Mouse (Mus musculus): ENCODE data around the gene Sec1. TPM values are rescaled to one million over a fixed set of nuclear protein-coding genes. Genes with fewer than 3 reads are reported as not detected.

Sec1 gene
- polyA plus RNA-seq (2012; rRNA removed) = 0.10 and 0.63 TPM in 2 replicates

DNA sequence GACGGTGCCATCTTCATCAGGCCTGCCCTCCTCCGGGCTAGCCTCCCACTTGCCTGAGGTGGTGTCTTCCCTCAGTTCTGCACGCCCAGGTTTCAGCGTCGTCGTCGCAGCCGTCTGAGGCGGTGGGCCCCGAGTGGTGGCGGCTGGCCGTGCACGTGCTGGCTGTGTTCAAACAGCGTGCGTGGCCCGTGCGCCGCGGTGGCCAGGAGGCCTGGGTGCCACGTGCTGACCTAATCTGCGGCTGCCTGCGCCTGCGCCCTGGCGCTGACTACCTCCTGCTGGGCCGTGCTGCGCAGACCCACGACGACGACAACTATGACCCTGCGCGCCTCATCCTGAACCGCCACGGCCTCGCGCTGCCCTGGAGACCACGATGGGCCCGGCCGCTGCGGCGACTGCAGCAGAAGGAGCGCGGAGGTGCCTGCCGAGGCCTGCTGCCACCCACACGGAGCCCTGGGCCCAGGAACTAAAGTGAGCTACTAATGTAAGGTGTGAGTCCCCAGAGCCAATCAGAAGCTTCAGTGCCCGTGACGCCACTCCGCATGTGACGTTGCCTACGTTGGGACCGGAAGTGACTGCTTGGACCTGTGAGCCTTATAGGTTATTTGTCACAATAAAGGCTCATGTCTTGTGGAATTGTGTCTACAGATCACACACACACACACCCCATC lies at the start of gene Sec1:
Gene Sec1 (minus strand): TSS at position 482 of the 671 bp plus-strand sequence.
- WGBS = 92% methylated on average over 50 of the region's 50 CpGs
- no peak for DNase-seq (ENCODE audit: low read depth, low spot score)

DNA sequence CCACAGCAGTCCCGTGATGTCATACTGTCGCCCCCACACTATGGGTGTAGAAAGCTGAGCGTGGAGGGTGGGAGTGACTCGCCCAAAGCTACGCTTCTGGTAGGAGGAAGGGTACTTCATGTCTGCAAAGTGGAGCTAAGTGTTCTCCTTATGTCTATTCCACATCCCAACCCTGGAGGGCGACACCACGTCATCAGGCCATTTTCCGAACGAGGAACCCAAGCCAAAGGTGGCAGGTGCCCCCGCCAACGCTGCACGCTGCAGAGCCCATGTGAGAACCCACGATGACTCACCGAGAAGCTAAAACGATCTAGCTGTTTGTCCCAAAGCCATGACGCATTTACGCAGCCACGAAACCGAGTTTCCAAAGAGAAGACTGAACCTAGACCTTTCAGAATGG lies 48.1 kb upstream of the Sec1 start:
- WGBS = 15% methylated on average over 19 of the region's 19 CpGs
- DNase-seq (ENCODE audit: low read depth, low spot score) = no peak

DNA sequence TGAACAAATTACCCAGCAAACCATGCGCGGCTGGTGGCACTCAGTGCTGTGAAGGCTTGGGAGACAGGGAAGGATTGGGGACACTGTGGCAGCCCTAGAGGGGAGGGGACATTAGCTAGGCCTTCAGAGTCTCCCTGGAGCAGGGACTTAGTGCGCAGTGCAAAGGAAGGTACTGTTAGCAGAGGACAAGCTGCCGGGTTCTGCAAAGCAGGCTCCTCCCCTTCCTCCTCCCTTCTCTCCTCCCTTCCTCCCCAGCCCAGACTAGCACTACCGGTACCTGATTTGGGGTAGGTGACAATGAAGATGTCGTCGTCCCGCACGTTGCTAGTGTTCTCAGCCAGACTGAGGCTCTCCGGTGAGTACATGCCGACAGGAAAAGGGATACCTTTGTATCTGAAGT lies 47.6 kb upstream of the Sec1 start:
- DNase-seq (ENCODE audit: low read depth, low spot score) = no peak
- WGBS = 28% methylated on average over 11 of the region's 11 CpGs

DNA sequence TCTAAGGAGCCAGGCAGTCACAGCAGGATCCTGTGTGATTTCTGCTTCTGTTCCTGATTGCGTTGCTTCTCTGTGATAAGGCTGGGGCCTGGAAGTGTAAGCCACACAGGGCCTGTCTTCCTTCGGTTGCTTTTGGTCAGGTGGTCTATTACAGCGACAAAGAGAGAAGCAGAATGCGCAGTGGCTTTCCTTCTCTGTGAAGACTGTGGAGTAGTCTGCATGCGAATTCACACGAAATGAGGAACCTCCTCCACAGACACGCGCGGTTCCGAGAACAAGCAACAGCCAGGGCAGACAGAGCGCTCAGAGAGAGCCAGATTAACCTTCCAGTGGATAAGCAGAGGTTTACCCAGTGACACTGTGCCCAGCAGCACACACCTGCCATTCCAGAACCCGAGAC lies 47.1 kb upstream of the Sec1 start:
- DNase-seq (ENCODE audit: low read depth, low spot score) = no peak
- WGBS = 88% methylated on average over 12 of the region's 12 CpGs

DNA sequence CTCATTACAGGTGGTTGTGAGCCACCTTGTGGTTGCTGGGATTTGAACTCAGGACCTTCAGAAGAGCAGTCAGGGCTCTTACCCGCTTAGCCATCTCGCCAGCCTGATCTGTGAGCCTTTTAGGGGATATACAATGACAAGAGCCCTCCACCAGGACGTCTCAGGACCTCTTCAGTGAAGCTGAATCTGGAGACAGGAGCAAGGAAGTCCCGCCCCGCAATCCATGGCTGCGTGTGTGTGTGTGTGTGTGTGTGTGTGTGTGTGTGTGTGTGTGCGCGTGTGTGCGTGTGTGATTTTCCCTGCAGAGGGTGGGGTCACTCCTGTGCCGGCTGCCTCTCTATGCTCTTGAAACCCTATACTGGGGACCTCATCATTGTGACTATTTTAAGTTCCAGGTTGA lies 45.6 kb upstream of the Sec1 start:
- DNase-seq (ENCODE audit: low read depth, low spot score) = no peak
- WGBS = 51% methylated on average over 10 of the region's 10 CpGs

DNA sequence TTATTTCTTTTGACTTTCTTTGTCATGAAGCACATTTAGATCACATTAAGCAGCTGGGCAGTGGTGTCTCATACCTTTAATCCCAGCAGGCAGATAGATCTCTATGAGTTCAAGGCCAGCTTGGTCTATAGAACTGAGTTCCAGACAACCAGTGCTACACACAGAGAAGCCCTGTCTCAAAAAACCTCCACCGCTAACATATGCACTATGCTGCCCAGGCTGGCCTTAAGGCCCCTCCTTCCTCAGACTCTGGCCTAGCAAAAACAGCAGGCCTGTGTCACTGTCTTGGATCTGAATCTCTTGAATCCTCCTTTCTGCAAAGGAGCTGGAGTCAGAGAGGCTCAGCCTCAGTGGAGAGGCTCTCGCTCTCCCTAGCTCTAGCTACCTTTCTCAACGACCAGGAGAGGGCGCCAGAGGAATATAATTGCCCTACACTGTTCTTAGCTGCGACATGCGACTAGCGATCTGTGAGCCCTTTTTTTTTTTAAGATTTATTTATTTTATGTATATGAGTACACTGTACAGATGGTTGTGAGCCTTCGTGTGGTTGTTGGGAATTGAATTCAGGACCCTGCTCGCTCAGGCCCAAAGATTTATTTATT lies 45.1 kb upstream of the Sec1 start:
- WGBS = 8% methylated on average over 9 of the region's 9 CpGs
- no peak for DNase-seq (ENCODE audit: low read depth, low spot score)

DNA sequence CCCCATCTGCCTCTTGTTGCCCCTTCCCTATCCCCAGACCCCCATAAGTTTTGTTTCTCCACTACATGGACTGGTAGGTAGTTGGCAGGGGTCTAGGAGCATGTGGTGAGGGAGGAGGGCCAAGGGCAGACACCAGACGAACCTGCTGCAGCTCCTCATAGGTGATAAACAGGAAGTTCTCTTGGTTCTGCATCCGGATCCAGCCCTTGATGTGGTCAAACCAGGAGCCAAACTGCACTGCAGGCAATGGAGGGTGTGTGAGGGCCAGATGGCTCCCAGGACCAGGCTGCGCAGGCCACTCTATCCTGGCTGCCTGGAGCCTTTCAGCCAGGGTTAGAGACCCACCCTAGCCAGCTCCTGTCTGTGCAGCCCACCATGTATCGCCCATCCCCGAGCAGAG lies 39.3 kb upstream of the Sec1 start:
- WGBS = 80% methylated on average over 5 of the region's 5 CpGs
- DNase-seq (ENCODE audit: low read depth, low spot score) = no peak

DNA sequence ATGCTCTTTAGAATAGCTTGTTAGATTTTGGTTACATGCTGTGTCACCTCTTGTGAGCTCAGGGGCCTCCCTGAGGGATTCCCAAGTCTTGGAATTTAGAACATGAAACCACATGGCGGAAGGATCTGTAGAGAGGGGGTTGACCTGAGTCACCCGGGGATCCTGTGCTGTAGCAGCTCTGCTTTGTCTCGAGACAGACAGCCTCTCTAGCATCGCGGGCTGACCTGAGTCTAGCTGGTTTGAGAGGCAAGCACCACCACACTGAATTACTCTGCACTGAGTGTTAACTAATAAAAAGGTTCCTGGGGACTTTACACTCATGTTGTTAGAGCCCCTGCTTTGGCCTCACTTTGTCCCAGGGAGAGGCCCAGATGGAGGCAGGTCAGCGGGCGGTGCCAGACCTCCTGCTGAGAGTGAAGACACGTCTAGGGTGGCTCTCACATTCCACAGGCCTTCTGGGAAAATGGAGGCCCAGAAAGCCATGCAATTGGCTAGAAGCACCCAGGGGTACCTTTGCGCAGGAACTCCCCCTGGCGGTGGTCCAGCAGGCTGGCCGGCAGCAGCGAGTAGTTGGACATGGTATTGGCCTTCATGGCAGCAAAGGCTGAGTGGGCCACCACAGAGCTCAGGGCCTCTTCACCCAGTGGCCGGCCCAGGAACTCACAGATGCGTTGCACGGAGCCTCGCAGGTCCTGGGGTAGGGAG lies 36.7 kb upstream of the Sec1 start:
- WGBS = 12% methylated on average over 16 of the region's 16 CpGs
- no peak for DNase-seq (ENCODE audit: low read depth, low spot score)

DNA sequence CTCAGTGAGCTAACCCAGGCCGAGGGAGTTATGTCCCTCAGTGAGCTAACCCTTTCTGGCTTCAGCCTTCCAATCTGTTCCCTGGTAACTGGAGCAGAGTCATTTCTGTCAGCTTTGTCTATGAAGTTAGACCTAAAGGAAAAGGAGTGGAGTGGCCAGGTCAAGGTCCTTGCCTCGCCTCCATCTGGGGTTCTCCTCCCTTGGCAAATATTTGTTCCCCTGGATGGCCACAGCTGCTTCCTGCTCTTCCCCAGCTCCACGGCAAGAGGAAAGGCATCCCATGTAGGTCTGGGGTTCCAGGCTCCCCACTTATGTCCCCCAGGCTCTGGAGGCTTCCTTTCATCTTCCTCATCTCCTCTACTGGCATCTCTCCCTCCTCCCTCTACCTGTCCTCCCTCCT lies 33.4 kb upstream of the Sec1 start:
- 36% methylated on average over 3 of the region's 3 CpGs for WGBS

DNA sequence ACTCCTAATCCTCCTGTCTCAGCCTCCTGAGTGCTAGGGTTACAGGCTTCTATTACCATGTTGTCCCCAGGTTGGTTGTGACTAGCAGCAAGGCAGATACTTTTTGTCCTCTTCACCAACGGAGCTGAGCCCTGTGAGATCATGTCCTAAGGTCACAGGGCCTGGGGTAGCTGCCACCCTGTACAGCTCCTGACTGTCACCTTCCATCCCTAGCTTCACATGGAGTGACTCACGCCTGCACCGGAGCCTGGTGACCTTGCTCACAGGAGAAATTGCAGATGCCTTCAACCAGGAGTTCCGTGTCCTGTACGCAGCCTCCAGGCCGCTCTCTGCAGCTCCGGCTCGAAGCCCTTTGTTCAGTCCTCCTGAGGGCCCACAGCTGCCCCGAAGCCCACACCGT lies 32.2 kb upstream of the Sec1 start:
- WGBS = 43% methylated on average over 10 of the region's 10 CpGs
- DNase-seq (ENCODE audit: low read depth, low spot score) = no peak

More for the DNA sequence above, 33.4 kb upstream of the Sec1 start:
- DNase-seq (ENCODE audit: low read depth, low spot score) = no peak

DNA sequence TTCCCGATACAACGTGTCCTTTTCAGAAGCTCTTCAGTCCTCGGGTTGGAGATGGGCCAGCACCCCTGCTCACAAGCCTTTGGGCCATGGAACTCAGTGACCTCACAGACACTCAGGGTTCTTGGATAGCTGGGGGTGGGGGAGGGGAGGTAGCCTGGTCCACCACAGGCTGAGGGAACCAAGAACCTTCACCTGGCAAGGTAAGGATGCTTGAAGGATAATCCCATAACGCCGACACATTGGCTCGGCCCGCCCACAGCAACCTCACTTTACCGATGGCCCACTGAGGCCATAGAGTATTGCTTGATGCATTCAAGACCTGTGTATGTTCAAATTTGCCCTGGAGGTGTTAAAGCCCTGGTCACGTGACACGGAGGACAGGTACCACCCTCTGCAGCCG lies 31.5 kb upstream of the Sec1 start, which contains the start of gene Spaca4:
Gene Spaca4 (minus strand): TSS at position 101 of the 400 bp plus-strand sequence.
- no peak for DNase-seq (ENCODE audit: low read depth, low spot score)
- 65% methylated on average over 11 of the region's 11 CpGs for WGBS

DNA sequence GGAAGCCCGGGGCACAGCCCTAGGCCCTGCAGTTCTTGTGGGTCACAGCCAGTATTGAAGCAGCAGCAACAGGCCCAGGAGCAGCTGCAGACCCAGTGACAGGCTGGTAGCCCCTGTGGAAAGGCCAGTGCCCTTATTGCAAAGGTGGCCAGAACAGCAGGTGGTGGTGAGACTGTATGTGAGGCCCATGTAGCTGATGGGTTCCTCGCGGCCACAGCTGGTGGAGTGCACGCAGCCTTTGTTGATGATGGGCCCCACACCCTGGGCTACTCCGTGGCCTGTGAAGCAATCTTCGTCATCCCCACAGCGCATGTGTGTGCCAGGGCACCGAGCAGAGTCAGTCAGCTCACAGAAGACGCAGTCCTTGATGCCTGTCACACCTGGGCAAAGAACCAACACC lies 30.9 kb upstream of the Sec1 start:
- 48% methylated on average over 9 of the region's 9 CpGs for WGBS

DNA sequence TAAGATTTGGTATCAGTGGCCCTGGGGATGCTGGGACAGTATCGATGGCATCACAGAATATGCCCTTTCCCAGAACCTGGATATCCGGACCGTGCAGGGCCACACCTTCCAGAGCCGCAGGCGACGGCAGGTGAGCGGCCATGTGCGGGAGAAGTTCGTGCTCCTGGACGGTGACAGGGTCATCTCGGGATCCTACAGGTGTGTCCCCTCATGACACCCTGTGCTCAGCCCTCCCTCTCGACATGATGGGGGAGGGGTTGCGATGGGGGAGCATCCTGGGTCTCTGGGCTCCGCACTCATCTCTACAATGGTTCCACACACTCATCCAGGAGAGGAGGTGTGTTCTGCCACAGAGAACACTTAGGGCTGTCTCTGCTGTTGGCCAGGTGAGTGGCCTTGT lies 29.6 kb upstream of the Sec1 start:
- WGBS = 77% methylated on average over 14 of the region's 14 CpGs
- DNase-seq (ENCODE audit: low read depth, low spot score) = no peak

More for the DNA sequence above, 30.9 kb upstream of the Sec1 start:
- no peak for DNase-seq (ENCODE audit: low read depth, low spot score)

DNA sequence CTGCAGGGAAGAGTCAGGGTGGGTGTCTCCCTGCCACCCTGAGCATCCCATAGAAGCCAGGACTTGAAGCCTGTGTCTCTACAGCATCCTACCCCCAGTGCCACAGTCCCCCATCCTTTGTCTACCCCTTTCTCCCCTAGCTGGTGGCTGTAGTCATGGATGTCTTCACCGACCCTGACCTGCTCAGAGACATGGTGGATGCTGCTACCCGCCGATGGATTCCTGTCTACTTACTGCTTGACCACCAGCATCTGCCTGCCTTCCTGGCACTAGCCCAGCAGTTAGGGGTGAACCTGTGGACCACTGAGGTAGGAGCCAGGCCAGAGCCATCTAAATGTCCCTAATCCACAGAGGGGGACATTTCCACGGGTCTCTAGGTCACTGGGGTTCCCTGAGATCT lies 29.1 kb upstream of the Sec1 start:
- 74% methylated on average over 4 of the region's 4 CpGs for WGBS
- no peak for DNase-seq (ENCODE audit: low read depth, low spot score)

DNA sequence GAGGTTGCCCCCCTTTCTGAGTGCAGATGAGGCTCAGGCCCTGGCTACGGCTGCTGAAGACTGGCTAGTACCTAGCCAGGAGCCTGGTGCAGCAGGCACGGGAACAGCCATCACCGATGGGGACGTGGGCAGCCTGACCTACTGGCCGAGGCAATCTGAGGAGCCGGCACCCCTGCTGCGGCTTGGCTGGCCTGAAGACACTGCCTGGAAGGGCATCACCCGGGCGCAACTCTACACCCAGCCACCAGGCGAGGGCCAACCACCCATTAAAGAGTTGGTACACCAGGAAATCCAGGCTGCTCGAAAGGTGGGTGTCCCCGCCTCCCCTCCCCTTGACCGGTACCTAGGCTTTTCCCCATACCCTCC lies 28.1 kb upstream of the Sec1 start:
- DNase-seq (ENCODE audit: low read depth, low spot score) = no peak
- 39% methylated on average over 13 of the region's 13 CpGs for WGBS

DNA sequence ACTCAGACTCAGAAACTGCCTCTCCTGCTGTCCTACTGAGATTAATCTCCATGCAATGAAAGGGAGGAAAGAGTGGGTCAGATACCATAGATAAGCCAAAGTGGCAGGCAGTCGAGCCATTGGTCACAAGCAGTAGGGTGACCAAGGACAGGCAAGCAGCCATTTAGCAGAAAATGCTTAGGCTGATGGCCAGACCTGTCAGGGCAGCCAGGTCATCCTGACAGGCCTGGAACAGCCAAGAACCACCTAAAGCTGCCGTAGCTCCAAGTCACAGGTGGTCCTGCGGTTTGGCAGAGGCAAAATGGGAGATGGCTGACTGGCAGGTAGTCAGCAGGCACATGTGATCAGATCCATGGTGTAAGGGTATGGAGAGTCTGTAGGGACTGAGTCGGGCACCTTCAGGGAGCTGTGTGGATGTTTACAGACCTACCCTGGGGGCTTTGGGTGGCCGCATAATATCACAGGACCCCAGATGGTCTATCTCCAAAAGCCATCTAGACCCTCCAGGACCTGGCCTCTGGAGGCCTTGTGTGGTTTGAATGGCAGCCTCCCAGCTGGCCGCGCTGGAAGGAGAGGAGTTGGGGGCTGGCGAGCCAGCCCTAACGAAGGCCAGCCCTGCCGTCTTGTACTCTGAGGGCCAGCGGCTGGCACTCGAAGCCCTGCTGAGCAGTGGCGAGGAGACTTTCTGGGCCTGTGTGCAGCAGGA lies 27.6 kb upstream of the Sec1 start:
- DNase-seq (ENCODE audit: low read depth, low spot score) = no peak
- WGBS = 20% methylated on average over 13 of the region's 13 CpGs

DNA sequence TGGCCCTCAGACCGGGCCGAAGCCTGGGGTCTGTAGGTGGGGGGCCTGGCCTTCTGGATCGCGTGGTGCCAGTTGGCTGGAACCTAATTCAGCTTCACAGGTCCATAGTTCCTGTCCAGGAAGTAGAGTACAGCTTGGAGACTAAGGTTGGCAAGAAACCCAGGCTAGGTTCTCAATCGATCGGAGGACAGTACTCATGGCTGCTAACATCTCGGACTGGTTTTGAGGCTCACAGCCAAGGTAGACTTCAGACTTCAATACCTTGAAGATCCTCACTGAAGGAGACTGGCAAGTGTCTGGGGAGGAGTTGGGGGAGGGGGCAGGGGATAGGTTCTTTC lies 27.0 kb upstream of the Sec1 start:
- 35% methylated on average over 7 of the region's 7 CpGs for WGBS
- DNase-seq (ENCODE audit: low read depth, low spot score) = no peak

DNA sequence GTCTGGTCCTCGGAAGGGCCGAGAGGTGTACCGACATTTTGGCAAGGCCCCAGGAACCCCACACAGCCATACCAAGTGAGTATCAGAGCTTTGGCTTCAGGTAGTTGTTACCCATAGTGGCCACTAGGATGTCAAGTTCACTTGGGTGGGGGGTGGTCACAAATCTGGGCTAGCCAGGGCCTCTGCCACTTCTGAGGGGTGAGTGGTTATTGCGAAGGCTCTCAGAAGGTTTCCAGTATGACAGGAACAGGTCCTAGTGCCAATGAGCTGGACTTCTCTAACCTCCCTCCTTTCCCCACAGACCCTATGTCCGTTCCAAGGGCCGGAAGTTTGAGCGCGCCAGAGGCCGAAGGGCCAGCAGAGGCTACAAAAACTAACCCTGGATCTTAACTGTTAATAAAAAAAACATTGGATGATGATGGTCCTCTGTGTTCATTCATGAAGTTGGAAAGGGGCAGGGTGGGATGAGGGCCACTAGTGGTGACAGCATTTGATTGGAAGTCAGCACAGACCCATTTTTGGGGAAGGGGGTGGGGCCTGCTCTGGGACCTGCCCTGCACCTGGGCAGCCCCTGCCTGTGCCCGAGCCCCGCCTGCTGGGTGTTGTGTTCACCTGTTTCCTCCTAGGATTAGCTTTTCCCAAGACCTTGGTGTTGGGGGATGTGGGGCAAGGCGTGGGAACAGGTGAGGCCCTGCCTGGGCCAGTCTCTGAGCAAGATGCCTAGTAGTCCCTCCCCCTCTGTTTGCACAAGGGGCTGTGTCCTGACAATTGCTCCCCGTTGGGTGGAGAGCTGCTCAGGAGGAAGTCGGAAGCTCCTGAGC lies 26.4 kb upstream of the Sec1 start, which contains the start of gene Fam83e:
Gene Fam83e (plus strand): TSS at position 800 of the 821 bp plus-strand sequence.
- WGBS = 35% methylated on average over 14 of the region's 14 CpGs

DNA sequence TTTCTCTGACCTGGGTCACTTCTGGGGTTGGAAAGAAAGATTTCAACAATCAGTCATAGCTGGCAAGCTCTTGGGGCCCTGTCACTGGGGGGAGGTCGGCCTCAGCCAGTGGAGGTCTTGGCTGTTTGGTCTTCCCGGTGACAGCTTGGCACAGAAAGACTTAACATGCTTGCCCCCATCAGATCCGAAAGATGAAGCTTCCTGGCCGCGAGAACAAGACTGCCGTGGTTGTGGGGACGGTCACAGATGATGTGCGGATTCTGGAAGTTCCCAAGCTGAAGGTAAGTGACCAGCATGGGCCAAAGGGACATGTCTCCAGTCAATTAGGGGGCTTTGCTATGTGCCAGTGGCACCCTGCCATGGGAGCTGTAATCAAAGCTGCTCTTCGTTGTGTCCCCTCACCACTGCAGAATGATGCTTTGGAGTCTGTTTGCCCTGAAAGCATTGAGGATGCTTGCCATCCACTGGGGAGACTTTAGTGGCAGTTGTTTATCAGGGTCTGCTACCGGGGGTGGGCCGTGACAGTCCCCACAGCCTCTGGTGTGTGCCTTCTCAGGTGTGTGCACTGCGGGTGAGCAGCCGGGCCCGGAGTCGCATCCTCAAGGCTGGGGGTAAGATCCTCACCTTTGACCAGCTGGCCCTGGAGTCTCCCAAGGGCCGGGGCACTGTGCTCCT lies 25.7 kb upstream of the Sec1 start:
- DNase-seq (ENCODE audit: low read depth, low spot score) = no peak
- 46% methylated on average over 16 of the region's 16 CpGs for WGBS

More for the DNA sequence above, 26.4 kb upstream of the Sec1 start, which contains the start of gene Fam83e:
- DNase-seq (ENCODE audit: low read depth, low spot score) = no peak

Data from large intestine, adult 2 months (tissue).